Mouse (Mus musculus): ENCODE data around the gene Nabp1.

- no peak for TF ChIP-seq GATA1 (IDR thresholded peaks at IDR 0.05; ENCODE audit: low read length)
- TF ChIP-seq TAL1 (IDR thresholded peaks at IDR 0.05; ENCODE audit: low read length): no peak
Measured at GRCm38 (mm10) chr1:51493592-51494307, 15.5 kb upstream of the Nabp1 start.

All from erythroblast, embryonic 14.5 days (primary cell).